In the genomic region with DNA sequence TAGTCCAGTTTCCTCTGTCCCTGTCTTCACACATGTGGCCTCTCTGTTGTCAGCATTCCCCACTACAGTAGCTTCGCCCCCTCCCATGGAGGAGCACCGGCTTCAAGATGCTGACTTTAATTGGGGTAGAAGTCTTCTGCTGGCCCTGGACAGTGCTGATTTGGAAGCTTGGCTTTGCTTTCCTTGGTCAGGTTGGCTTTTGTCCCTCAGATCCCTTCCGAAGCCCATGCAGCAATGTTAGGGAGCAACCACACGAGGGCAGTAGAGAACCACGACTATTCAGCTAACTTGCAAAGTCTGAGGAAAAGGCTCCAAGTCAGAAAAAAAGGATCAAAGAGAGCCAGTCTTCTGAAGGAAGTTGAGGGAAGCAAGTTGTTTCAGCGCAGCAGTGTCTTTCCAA, we compare ENCODE assay signal across 8 mouse cellular contexts. TPM values are rescaled to one million over a fixed set of nuclear protein-coding genes. Genes with fewer than 3 reads are reported as not detected.
DNase-seq lines count a peak whose midpoint lies in the region; ATAC-seq and TF ChIP-seq lines count a peak whose summit lies in the region.

No protein-coding gene starts in this region.

- DNase-seq in adrenal gland, postnatal 4 days (ENCODE audit: low spot score in 2 of 2): peak; percentile 42 to 54
- DNase-seq in embryonic facial prominence, embryonic 14.5 days (ENCODE audit: low spot score): peak; percentile 90
- peak; percentile 71 to 76 for DNase-seq in kidney, postnatal 25 days
- peak; percentile 71 to 76 for DNase-seq in lung, adult 18-20 months
- DNase-seq in ovary, postnatal 10 days (ENCODE audit: low spot score): peak; percentile 47
- DNase-seq in thymus, postnatal 36 days: peak; percentile 38 to 48

- no peak overlapping the region for H3K27ac ChIP-seq in ES-Bruce4 (ENCODE audit: insufficient read depth, low read length)
- H3K27ac ChIP-seq in embryonic facial prominence, embryonic 14.5 days (replicated peaks; ENCODE audit: low read depth, low read length): no peak overlapping the region
- H3K27ac ChIP-seq in heart, embryonic 14.5 days (replicated peaks in 1 of 2; ENCODE audit: control insufficient read depth in 1 of 2, insufficient read depth in 1 of 2, low read depth in 2 of 2, low read length in 2 of 2): peak overlapping the region in 1 of 2 experiments; percentile 72; a peak in 1 of 4 replicates

- H3K27me3 ChIP-seq in ES-Bruce4 (ENCODE audit: control insufficient read depth, insufficient read depth, low read length, poor library complexity, severe bottlenecking): no peaks in the 10 kb centered on the region
- no peaks in the 10 kb centered on the region for H3K27me3 ChIP-seq in embryonic facial prominence, embryonic 14.5 days (replicated peaks; ENCODE audit: control insufficient read depth, insufficient read depth, low read length)
- no peaks in the 10 kb centered on the region for H3K27me3 ChIP-seq in heart, embryonic 14.5 days (ENCODE audit: control insufficient read depth, insufficient read depth, low read length)

- peak; percentile 21; the same call in 1 of the 2 replicates for ATAC-seq in embryonic facial prominence, embryonic 14.5 days (ENCODE audit: low read depth)
- no peak for ATAC-seq in heart, embryonic 14.5 days (ENCODE audit: insufficient number of reproducible peaks, insufficient read depth, low FRiP score, low read depth)

- no peak for TF ChIP-seq POLR2A in ES-Bruce4 (IDR thresholded peaks at IDR 0.05; ENCODE audit: insufficient read depth, low read length)

- H3K9me3 ChIP-seq in ES-Bruce4 (replicated peaks; ENCODE audit: control insufficient read depth, insufficient read depth, low read length, poor library complexity, severe bottlenecking): no peaks in the 10 kb centered on the region
- H3K9me3 ChIP-seq in embryonic facial prominence, embryonic 14.5 days (ENCODE audit: control insufficient read depth, low read length): no peaks in the 10 kb centered on the region
- H3K9me3 ChIP-seq in heart, embryonic 14.5 days (ENCODE audit: control insufficient read depth, low read length): no peaks in the 10 kb centered on the region

- TF ChIP-seq EP300 in ES-Bruce4 (IDR thresholded peaks at IDR 0.05; ENCODE audit: insufficient read depth, low read depth, low read length): no peak

- peak; percentile 82 for TF ChIP-seq CTCF in ES-Bruce4 (IDR thresholded peaks at IDR 0.05; ENCODE audit: low read depth, low read length)

- H3K4me1 ChIP-seq in ES-Bruce4 (ENCODE audit: control insufficient read depth, insufficient read depth, low read length): no peaks in the 10 kb centered on the region
- no peaks in the 10 kb centered on the region for H3K4me1 ChIP-seq in embryonic facial prominence, embryonic 14.5 days (ENCODE audit: control insufficient read depth, insufficient read depth, low read length)
- peaks cover 24 to 35% of the 10 kb centered on the region in 2 experiments for H3K4me1 ChIP-seq in heart, embryonic 14.5 days (ENCODE audit: control insufficient read depth in 2 of 2, insufficient read depth in 2 of 2, low read length in 2 of 2)

- no peak overlapping the region for H3K9ac ChIP-seq in ES-Bruce4 (ENCODE audit: low read depth, poor library complexity, severe bottlenecking)
- peak overlapping the region; percentile 21; the same call in 1 of the 2 replicates for H3K9ac ChIP-seq in embryonic facial prominence, embryonic 14.5 days (ENCODE audit: low read depth, low read length)
- 0 out of 2 replicates have a peak overlapping the region, but pooled peaks have one; percentile 44 for H3K9ac ChIP-seq in heart, embryonic 14.5 days (ENCODE audit: low read length)

- no peak overlapping the region for H3K4me2 ChIP-seq in embryonic facial prominence, embryonic 14.5 days (ENCODE audit: low read depth, low read length)
- H3K4me2 ChIP-seq in heart, embryonic 14.5 days (ENCODE audit: low read length): peak overlapping the region; percentile 27; the same call in 1 of the 2 replicates

- H3K36me3 ChIP-seq in ES-Bruce4 (ENCODE audit: control insufficient read depth, insufficient read depth, low read length, poor library complexity, severe bottlenecking): no peaks in the 10 kb centered on the region
- H3K36me3 ChIP-seq in embryonic facial prominence, embryonic 14.5 days (ENCODE audit: control insufficient read depth, insufficient read depth, low read length): peaks cover 22% of the 10 kb centered on the region; the same call in 1 of the 2 replicates
- H3K36me3 ChIP-seq in heart, embryonic 14.5 days (ENCODE audit: control insufficient read depth, insufficient read depth, low read length): peaks cover 15% of the 10 kb centered on the region; the same call in 1 of the 2 replicates

- H3K4me3 ChIP-seq in ES-Bruce4 (ENCODE audit: low read depth, low read length): no peak overlapping the region
- no peak overlapping the region for H3K4me3 ChIP-seq in embryonic facial prominence, embryonic 14.5 days (ENCODE audit: low read depth, low read length)
- no peak overlapping the region for H3K4me3 ChIP-seq in heart, embryonic 14.5 days (ENCODE audit: control insufficient read depth in 1 of 2, insufficient read depth in 1 of 2, low read depth in 1 of 2, low read length in 2 of 2)

- 9% methylated on average over 6 of the region's 6 CpGs for WGBS in embryonic facial prominence, embryonic 14.5 days
- WGBS in heart, embryonic 14.5 days: 3% methylated on average over 6 of the region's 6 CpGs

RNA-seq across cellular contexts. Expression of gene Mrpl33, which starts 33.2 kb away (rescaled TPM):
- 161 and 173 TPM in 2 replicates for polyA plus RNA-seq in ES-Bruce4 (2011; ENCODE audit: insufficient read depth, insufficient read length, low read depth, missing spikeins)
- total RNA-seq in adrenal gland, postnatal 4 days (2021): 100 to 1,000 TPM; 262 to 270 TPM
- polyA plus RNA-seq in embryonic facial prominence, embryonic 14.5 days (2014; fragmentation: Nextera tagmentation; extraction: Ambion mirVana): 297 and 305 TPM in 2 replicates
- polyA plus RNA-seq in heart, embryonic 14.5 days (2014; fragmentation: Nextera tagmentation; extraction: Ambion mirVana): 435 and 456 TPM in 2 replicates

RNA-seq across cellular contexts. Expression of gene Supt7l, which starts 35.9 kb away (rescaled TPM):
- polyA plus RNA-seq in ES-Bruce4 (2011; ENCODE audit: insufficient read depth, insufficient read length, low read depth, missing spikeins): 16.9 and 19.3 TPM in 2 replicates
- total RNA-seq in adrenal gland, postnatal 4 days (2021): 10 to 100 TPM; 26.6 to 27.6 TPM
- polyA plus RNA-seq in embryonic facial prominence, embryonic 14.5 days (2014; fragmentation: Nextera tagmentation; extraction: Ambion mirVana): 9.5 and 11.4 TPM in 2 replicates
- 16.7 and 16.9 TPM in 2 replicates for polyA plus RNA-seq in heart, embryonic 14.5 days (2014; fragmentation: Nextera tagmentation; extraction: Ambion mirVana)

RNA-seq across cellular contexts. Expression of gene Slc4a1ap, which starts 36.7 kb away (rescaled TPM):
- polyA plus RNA-seq in ES-Bruce4 (2011; ENCODE audit: insufficient read depth, insufficient read length, low read depth, missing spikeins): 46.4 and 62.4 TPM in 2 replicates
- total RNA-seq in adrenal gland, postnatal 4 days (2021): 10 to 100 TPM; 34.7 to 39.1 TPM
- polyA plus RNA-seq in embryonic facial prominence, embryonic 14.5 days (2014; fragmentation: Nextera tagmentation; extraction: Ambion mirVana): 22.4 and 23.4 TPM in 2 replicates
- 17.6 and 19.5 TPM in 2 replicates for polyA plus RNA-seq in heart, embryonic 14.5 days (2014; fragmentation: Nextera tagmentation; extraction: Ambion mirVana)
